31 mouse cellular contexts compared by ENCODE assay signal in genomic region chr1:45881228-45881832, GRCm38 (mm10). TPM values are rescaled to one million over a fixed set of nuclear protein-coding genes. Genes with fewer than 3 reads are reported as not detected.
DNase-seq lines count a peak whose midpoint lies in the region; ATAC-seq lines count a peak whose summit lies in the region.
"Had no signal": no experiment of that assay in that cellular context is flagged by ENCODE, and none has a peak within 500 bp of the region (broad histone marks: within the 10 kb centered on the region; RNA-seq: fewer than 3 reads in every experiment).

No protein-coding gene starts in this region.

- peaks cover 25% of the 10 kb centered on the region for H3K4me1 ChIP-seq in megakaryocyte, embryonic 14.5 days
- no peaks in the 10 kb centered on the region for H3K4me1 ChIP-seq in forebrain, embryonic 11.5 days (replicated peaks; ENCODE audit: control insufficient read depth, insufficient read depth, low read length)
- H3K4me1 ChIP-seq: forebrain, embryonic 15.5 days; hindbrain, embryonic 10.5 days; limb, embryonic 10.5 days; liver, embryonic 13.5 days; midbrain, embryonic 15.5 days; neural tube, embryonic 13.5 days had no signal

- H3K4me3 ChIP-seq in megakaryocyte, embryonic 14.5 days (replicated peaks): peak overlapping the region; percentile 47
- no peak overlapping the region for H3K4me3 ChIP-seq in forebrain, embryonic 11.5 days (ENCODE audit: low read depth, low read length)
- H3K4me3 ChIP-seq: forebrain, embryonic 15.5 days; hindbrain, embryonic 10.5 days; limb, embryonic 10.5 days; liver, embryonic 13.5 days; midbrain, embryonic 15.5 days; neural tube, embryonic 13.5 days had no signal

- H3K9ac ChIP-seq in forebrain, embryonic 11.5 days (ENCODE audit: low read length): no peak overlapping the region
- H3K9ac ChIP-seq: forebrain, embryonic 15.5 days; liver, embryonic 13.5 days; midbrain, embryonic 15.5 days; neural tube, embryonic 13.5 days had no signal

- H3K27ac ChIP-seq in forebrain, embryonic 11.5 days (ENCODE audit: low read depth, low read length): no peak overlapping the region
- H3K27ac ChIP-seq: forebrain, embryonic 15.5 days; hindbrain, embryonic 10.5 days; hindbrain, postnatal 0 days; limb, embryonic 10.5 days; liver, embryonic 13.5 days; midbrain, embryonic 15.5 days; neural tube, embryonic 13.5 days; stomach, postnatal 0 days had no signal

- no peak overlapping the region for H3K4me2 ChIP-seq in forebrain, embryonic 11.5 days (ENCODE audit: low read depth, low read length, severe bottlenecking)
- H3K4me2 ChIP-seq: forebrain, embryonic 15.5 days; heart, embryonic 11.5 days; liver, embryonic 13.5 days; midbrain, embryonic 15.5 days; neural tube, embryonic 13.5 days had no signal

- H3K27me3 ChIP-seq in megakaryocyte, embryonic 14.5 days (replicated peaks): no peaks in the 10 kb centered on the region
- no peaks in the 10 kb centered on the region for H3K27me3 ChIP-seq in forebrain, embryonic 11.5 days (ENCODE audit: control insufficient read depth, insufficient read depth, low read length)
- H3K27me3 ChIP-seq: forebrain, embryonic 15.5 days; liver, embryonic 13.5 days; midbrain, embryonic 15.5 days; neural tube, embryonic 13.5 days had no signal

- no peaks in the 10 kb centered on the region for H3K36me3 ChIP-seq in megakaryocyte, embryonic 14.5 days (replicated peaks; ENCODE audit: low read length)
- H3K36me3 ChIP-seq in forebrain, embryonic 11.5 days (ENCODE audit: control insufficient read depth, insufficient read depth, low read length): no peaks in the 10 kb centered on the region
- H3K36me3 ChIP-seq: forebrain, embryonic 15.5 days; hindbrain, embryonic 10.5 days; limb, embryonic 10.5 days; liver, embryonic 13.5 days; midbrain, embryonic 15.5 days; neural tube, embryonic 13.5 days had no signal

- 87% methylated on average over 3 of the region's 3 CpGs for WGBS in forebrain, embryonic 11.5 days

- no peaks in the 10 kb centered on the region for H3K9me3 ChIP-seq in megakaryocyte, embryonic 14.5 days
- H3K9me3 ChIP-seq in forebrain, embryonic 11.5 days (ENCODE audit: control insufficient read depth, low read length): no peaks in the 10 kb centered on the region
- H3K9me3 ChIP-seq: forebrain, embryonic 15.5 days; hindbrain, embryonic 10.5 days; limb, embryonic 10.5 days; liver, embryonic 13.5 days; midbrain, embryonic 15.5 days; neural tube, embryonic 13.5 days had no signal

- DNase-seq in 416B (ENCODE audit: low read depth): peak; percentile 21
- DNase-seq in A20 (ENCODE audit: low read depth, low spot score): peak; percentile 57
- DNase-seq in lung, postnatal 10 days: no peak
- no peak for DNase-seq in forebrain, embryonic 11.5 days (ENCODE audit: low spot score)
- DNase-seq: adrenal gland, postnatal 10 days; cerebellum, adult 8-10 months; cerebellum, postnatal 36 days; heart, adult 11 months; liver, embryonic 13.5 days; right cerebral cortex, adult 18-20 months; thymus, adult 2 months had no signal

- peak; percentile 80 for ATAC-seq in common myeloid progenitor, adult 5-6 weeks (replicated peaks; ENCODE audit: low read depth, poor library complexity, severe bottlenecking)
- ATAC-seq in erythroblast, adult 5-6 weeks (replicated peaks; ENCODE audit: low FRiP score, poor library complexity, severe bottlenecking): no peak
- no peak for ATAC-seq in forebrain, embryonic 11.5 days (replicated peaks; ENCODE audit: low FRiP score)
- ATAC-seq: forebrain, embryonic 15.5 days; hindbrain, postnatal 0 days; intestine, embryonic 16.5 days; midbrain, embryonic 15.5 days had no signal

RNA-seq across cellular contexts. Expression of gene Gm5269, which starts 8.7 kb away (rescaled TPM):
- total RNA-seq in common myeloid progenitor, adult 5-6 weeks (2017): not detected in 2 replicates
- not detected in 2 replicates for polyA plus RNA-seq in megakaryocyte, embryonic 14.5 days (2012; ENCODE audit: insufficient read depth, low replicate concordance)
- not detected in 2 replicates for total RNA-seq in erythroblast, adult 5-6 weeks (2015; ENCODE audit: low replicate concordance)
- not detected in 2 replicates for total RNA-seq in erythroblast, adult 5-6 weeks (2017; ENCODE audit: low replicate concordance)
- polyA plus RNA-seq in forebrain, embryonic 11.5 days (2014; fragmentation: Nextera tagmentation; extraction: Ambion mirVana): not detected in 2 replicates
- total RNA-seq: adrenal gland, postnatal 10 days; gastrocnemius, adult 8-10 months; hindbrain, postnatal 0 days; layer of hippocampus, postnatal 14 days; left cerebral cortex, adult 8-10 months had no signal
- polyA plus RNA-seq: embryonic facial prominence, embryonic 14.5 days; forebrain, embryonic 15.5 days; heart, embryonic 11.5 days; heart, postnatal 0 days; hindbrain, embryonic 10.5 days; hindbrain, postnatal 0 days; intestine, embryonic 16.5 days; kidney, embryonic 16.5 days; large intestine, adult 2 months; limb, embryonic 10.5 days; liver, embryonic 13.5 days; lung, embryonic 16.5 days; midbrain, embryonic 15.5 days; neural tube, embryonic 13.5 days; stomach, postnatal 0 days; thymus, adult 2 months had no signal

RNA-seq across cellular contexts. Expression of gene Slc40a1, which starts 45.0 kb away (rescaled TPM):
- 31.8 and 46.4 TPM in 2 replicates for total RNA-seq in common myeloid progenitor, adult 5-6 weeks (2017)
- 1.1 and 1.5 TPM in 2 replicates for polyA plus RNA-seq in megakaryocyte, embryonic 14.5 days (2012; ENCODE audit: insufficient read depth, low replicate concordance)
- total RNA-seq in erythroblast, adult 5-6 weeks (2015; ENCODE audit: low replicate concordance): 91.3 and 128 TPM in 2 replicates
- total RNA-seq in erythroblast, adult 5-6 weeks (2017; ENCODE audit: low replicate concordance): 101 and 135 TPM in 2 replicates
- polyA plus RNA-seq in forebrain, embryonic 11.5 days (2014; fragmentation: Nextera tagmentation; extraction: Ambion mirVana): 13.8 and 19.7 TPM in 2 replicates

Comparison
In these comparisons a context has a peak if more than half of its experiments do, and no peak if none do; other contexts are left out.
1. DNase-seq: peak in 416B (single experiment) and A20 (single experiment); none in lung, postnatal 10 days (single experiment) and forebrain, embryonic 11.5 days (single experiment).